Mouse (Mus musculus): ENCODE results near the gene Myo5c.
A peak's percentile ranks its signal among the peaks of the same experiment; 100 is the strongest.
"Not testable (repeated sequence)": the region's sequence is repeated elsewhere in the genome, so short reads cannot be mapped to it uniquely, and the experiment has no call there.

The Myo5c gene

GRCm38 (mm10) chr9:75246080-75246930 is 14.5 kb downstream of the Myo5c start:
- DNase-seq, result no peak

- no peak for DNase-seq
Observed at GRCm38 (mm10) chr9:75247870-75248269, 16.1 kb downstream of the Myo5c start.

- DNase-seq, result no peak
Observed at GRCm38 (mm10) chr9:75248359-75248758, 16.5 kb downstream of the Myo5c start.

GRCm38 (mm10) chr9:75248874-75249273 is 17.1 kb downstream of the Myo5c start:
- DNase-seq, result no peak

GRCm38 (mm10) chr9:75253158-75253557 is 21.3 kb downstream of the Myo5c start:
- not testable (repeated sequence) for DNase-seq

GRCm38 (mm10) chr9:75253766-75254165 is 21.9 kb downstream of the Myo5c start:
- no peak for DNase-seq

GRCm38 (mm10) chr9:75254196-75254955 is 22.6 kb downstream of the Myo5c start:
- peak; percentile 79 for DNase-seq

- no peak for DNase-seq
Observed at GRCm38 (mm10) chr9:75255820-75256545, 24.2 kb downstream of the Myo5c start.

- no peak for DNase-seq
Observed at GRCm38 (mm10) chr9:75258792-75259191, 27.0 kb downstream of the Myo5c start.

GRCm38 (mm10) chr9:75259656-75260055 is 27.8 kb downstream of the Myo5c start:
- DNase-seq, result peak; percentile 21

- DNase-seq, result peak; percentile 53
Observed at GRCm38 (mm10) chr9:75261332-75261872, 29.6 kb downstream of the Myo5c start.

- no peak for DNase-seq
Observed at GRCm38 (mm10) chr9:75262235-75262826, 30.5 kb downstream of the Myo5c start.

- no peak for DNase-seq
Observed at GRCm38 (mm10) chr9:75264008-75264718, 32.3 kb downstream of the Myo5c start.

- DNase-seq, result no peak
Observed at GRCm38 (mm10) chr9:75267147-75267546, 35.3 kb downstream of the Myo5c start.

- DNase-seq, result no peak
Observed at GRCm38 (mm10) chr9:75270382-75270781, 38.6 kb downstream of the Myo5c start.

- no peak for DNase-seq
Observed at GRCm38 (mm10) chr9:75271539-75271938, 39.7 kb downstream of the Myo5c start.

GRCm38 (mm10) chr9:75273646-75274045 is 41.8 kb downstream of the Myo5c start:
- DNase-seq, result no peak

GRCm38 (mm10) chr9:75274486-75274885 is 42.7 kb downstream of the Myo5c start:
- DNase-seq, result no peak

GRCm38 (mm10) chr9:75275051-75275450 is 43.2 kb downstream of the Myo5c start:
- no peak for DNase-seq

GRCm38 (mm10) chr9:75280814-75281213 is 49.0 kb downstream of the Myo5c start:
- peak; percentile 32 for DNase-seq

GRCm38 (mm10) chr9:75282179-75282578 is 50.4 kb downstream of the Myo5c start:
- no peak for DNase-seq

GRCm38 (mm10) chr9:75282830-75283229 is 51.0 kb downstream of the Myo5c start:
- peak; percentile 79 for DNase-seq
